Mouse (Mus musculus) spleen, postnatal 10 days (tissue): ENCODE measurements around the gene Fam240a.

ENCODE experiments used
- DNase-seq, 2 experiments: peaks; one replicate each; pipeline ENCODE4 v3.0.0; 2021 to 2022; ENCODE audit warnings: low spot score in 2 of 2

The Fam240a gene

GRCm38 (mm10) chr9:110916786-110917185 lies at the start of gene Fam240a:
Gene Fam240a (minus strand): TSS chr9:110916861.
- no peak for DNase-seq

- DNase-seq, result no peak
Observed at GRCm38 (mm10) chr9:110965910-110966231, 49.2 kb upstream of the Fam240a start.

GRCm38 (mm10) chr9:110965062-110965909 lies 48.6 kb upstream of the Fam240a start:
- DNase-seq, result peak in 1 of 2 experiments; percentile 51

GRCm38 (mm10) chr9:110963566-110964115 lies 47.0 kb upstream of the Fam240a start:
- DNase-seq, result no peak

- no peak for DNase-seq
Observed at GRCm38 (mm10) chr9:110961386-110961785, 44.7 kb upstream of the Fam240a start.

GRCm38 (mm10) chr9:110960230-110961149 lies 43.8 kb upstream of the Fam240a start:
- DNase-seq, result no peak

GRCm38 (mm10) chr9:110959669-110960068 lies 43.0 kb upstream of the Fam240a start:
- no peak for DNase-seq

GRCm38 (mm10) chr9:110955962-110956361 lies 39.3 kb upstream of the Fam240a start:
- no peak for DNase-seq

GRCm38 (mm10) chr9:110954681-110955445 lies 38.2 kb upstream of the Fam240a start:
- DNase-seq, result no peak

- DNase-seq, result peak; percentile 14 to 60
Observed at GRCm38 (mm10) chr9:110953550-110954461, 37.1 kb upstream of the Fam240a start.

- DNase-seq, result no peak
Observed at GRCm38 (mm10) chr9:110952931-110953549, 36.4 kb upstream of the Fam240a start.

GRCm38 (mm10) chr9:110952398-110952797 lies 35.7 kb upstream of the Fam240a start:
- no peak for DNase-seq

- no peak for DNase-seq
Observed at GRCm38 (mm10) chr9:110951866-110952265, 35.2 kb upstream of the Fam240a start.

GRCm38 (mm10) chr9:110951397-110951796 lies 34.7 kb upstream of the Fam240a start, which contains the start of gene Lrrc2:
Gene Lrrc2 (plus strand): TSS chr9:110951545.
- DNase-seq, result no peak

GRCm38 (mm10) chr9:110950109-110950508 lies 33.4 kb upstream of the Fam240a start:
- DNase-seq, result no peak

GRCm38 (mm10) chr9:110948813-110949310 lies 32.2 kb upstream of the Fam240a start:
- no peak for DNase-seq

- no peak for DNase-seq
Observed at GRCm38 (mm10) chr9:110947900-110948299, 31.2 kb upstream of the Fam240a start.

- no peak for DNase-seq
Observed at GRCm38 (mm10) chr9:110947261-110947661, 30.6 kb upstream of the Fam240a start.

GRCm38 (mm10) chr9:110946548-110947044 lies 29.9 kb upstream of the Fam240a start:
- DNase-seq, result peak in 1 of 2 experiments; percentile 28
